Mouse (Mus musculus) myocyte (in vitro differentiated cells): ENCODE data around the gene March6.

Experiments
- CEBPB ChIP-seq: IDR thresholded peaks from 2 replicates; pipeline ENCODE4 v1.6.1; 2011; ENCODE audit warnings: mild to moderate bottlenecking, moderate library complexity; ENCODE audit not compliant: poor library complexity, insufficient read depth, severe bottlenecking
- E2F4 ChIP-seq: IDR thresholded peaks from one replicate; pipeline ENCODE4 v1.6.1; 2011; ENCODE audit warnings: mild to moderate bottlenecking, control low read depth, moderate library complexity; ENCODE audit not compliant: insufficient read depth
- MYOD1 ChIP-seq, 3 experiments: IDR thresholded peaks; one replicate each; pipeline ENCODE4 v1.6.1; 2011; ENCODE audit warnings: control low read depth in 2 of 3, low read depth in 2 of 3, mild to moderate bottlenecking in 2 of 3, moderate library complexity in 1 of 3; ENCODE audit not compliant: insufficient read length in 2 of 3, control insufficient read depth in 1 of 3
- MYOG ChIP-seq, 3 experiments: IDR thresholded peaks; one replicate each; pipeline ENCODE4 v1.6.1; 2011; ENCODE audit warnings: control low read depth in 2 of 3, low read depth in 2 of 3, mild to moderate bottlenecking in 2 of 3; ENCODE audit not compliant: insufficient read length in 2 of 3, control insufficient read depth in 1 of 3, insufficient read depth in 1 of 3
- POLR2A ChIP-seq: IDR thresholded peaks from one replicate; pipeline ENCODE4 v1.6.1; 2011; ENCODE audit warnings: low read depth, mild to moderate bottlenecking, control low read depth, moderate library complexity; ENCODE audit not compliant: insufficient read length
- POLR2AphosphoS2 ChIP-seq: IDR thresholded peaks from one replicate; pipeline ENCODE4 v1.6.1; 2011; ENCODE audit warnings: low read depth, control low read depth; ENCODE audit not compliant: insufficient read length
- SRF ChIP-seq: IDR thresholded peaks from one replicate; pipeline ENCODE4 v1.6.1; 2011; ENCODE audit warnings: low read depth; ENCODE audit not compliant: control insufficient read depth, insufficient read length
- TCF12 ChIP-seq: IDR thresholded peaks from one replicate; pipeline ENCODE4 v1.6.1; 2011; ENCODE audit warnings: mild to moderate bottlenecking, control low read depth; ENCODE audit not compliant: poor library complexity, insufficient read depth, severe bottlenecking
- USF1 ChIP-seq: IDR thresholded peaks from one replicate; pipeline ENCODE4 v1.6.1; 2011; ENCODE audit warnings: low read depth, mild to moderate bottlenecking, control low read depth, moderate library complexity

DNA sequence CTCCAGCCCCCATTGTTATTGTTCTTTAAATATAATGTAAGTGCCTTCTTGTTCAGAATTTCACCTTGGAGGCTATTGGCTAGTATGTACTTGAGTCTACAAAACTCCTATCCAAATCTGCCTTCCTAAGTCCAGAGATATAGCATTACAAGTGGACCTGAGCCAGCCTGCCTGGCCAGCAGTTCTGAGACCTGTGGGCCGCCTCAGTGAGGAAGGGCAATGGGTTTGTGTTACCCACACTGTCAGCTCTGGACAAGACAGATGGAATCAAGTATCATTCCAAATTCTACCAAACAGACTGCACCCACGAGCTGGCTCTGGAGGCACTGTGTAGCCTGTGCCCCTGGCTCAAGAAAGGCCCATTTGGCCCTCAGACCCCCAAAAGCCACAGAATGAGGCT lies 94.0 kb downstream of the March6 start:
- TF ChIP-seq POLR2A (no peak), MYOD1 (IDR thresholded peaks at IDR 0.05; ENCODE audit: control insufficient read depth in 1 of 3, insufficient read length in 2 of 3, low read depth in 2 of 3) (no peak), USF1 (no peak), MYOG (IDR thresholded peaks at IDR 0.05; ENCODE audit: control insufficient read depth in 1 of 3, insufficient read depth in 1 of 3, insufficient read length in 2 of 3, low read depth in 2 of 3) (no peak), SRF (no peak), CEBPB (no peak), TCF12 (no peak), E2F4 (no peak), POLR2AphosphoS2 (no peak)
